Mouse (Mus musculus): ENCODE data around the gene Cp. TPM values are rescaled to one million over a fixed set of nuclear protein-coding genes. Genes with fewer than 3 reads are reported as not detected.

Gene Cp
- polyA plus RNA-seq, 2 experiments: 8.5 to 19.0 TPM

GRCm38 (mm10) chr3:20000806-20001205 is 44.0 kb downstream of the Cp start:
- Histone ChIP-seq H3K4me1 (replicated peaks; ENCODE audit: control insufficient read depth in 2 of 2, insufficient read depth in 2 of 2, low read length in 1 of 2) (no peaks in the 10 kb centered on the region), H3K27me3 (ENCODE audit: control insufficient read depth, insufficient read depth, low read length) (no peaks in the 10 kb centered on the region), H3K9me3 (ENCODE audit: control insufficient read depth, low read length) (no peaks in the 10 kb centered on the region), H3K36me3 (replicated peaks; ENCODE audit: control insufficient read depth, insufficient read depth, low read depth) (no peaks in the 10 kb centered on the region), H3K9ac (replicated peaks) (no peak overlapping the region), H3K4me3 (ENCODE audit: insufficient read depth in 1 of 2, low read depth in 2 of 2, low read length in 2 of 2) (no peak overlapping the region), H3K27ac (no peak overlapping the region), H3K4me2 (ENCODE audit: low read depth) (no peak overlapping the region)
- WGBS (ENCODE audit: insufficient replicate concordance): 69% methylated on average over 4 of the region's 4 CpGs
- DNase-seq (ENCODE audit: low read depth in 3 of 3, low spot score in 3 of 3) (no peak), ATAC-seq (ENCODE audit: insufficient read depth) (no peak)
- TF ChIP-seq EP300 (IDR thresholded peaks at IDR 0.05; ENCODE audit: low read depth) (no peak), CTCF (IDR thresholded peaks at IDR 0.05; ENCODE audit: low read depth) (no peak)

GRCm38 (mm10) chr3:20002786-20003185 is 45.9 kb downstream of the Cp start:
- H3K4me2 ChIP-seq (ENCODE audit: low read depth): no peak overlapping the region
- H3K9ac ChIP-seq (replicated peaks): no peak overlapping the region
- no peaks in the 10 kb centered on the region for H3K27me3 ChIP-seq (ENCODE audit: control insufficient read depth, insufficient read depth, low read length)
- H3K9me3 ChIP-seq (ENCODE audit: control insufficient read depth, low read length): no peaks in the 10 kb centered on the region
- ATAC-seq (ENCODE audit: insufficient read depth) (no peak), DNase-seq (ENCODE audit: low read depth in 3 of 3, low spot score in 3 of 3) (no peak)
- H3K27ac ChIP-seq: no peak overlapping the region
- TF ChIP-seq CTCF (IDR thresholded peaks at IDR 0.05; ENCODE audit: low read depth): peak; percentile 50
- TF ChIP-seq EP300 (IDR thresholded peaks at IDR 0.05; ENCODE audit: low read depth): no peak
- no peaks in the 10 kb centered on the region for H3K4me1 ChIP-seq (replicated peaks; ENCODE audit: control insufficient read depth in 2 of 2, insufficient read depth in 2 of 2, low read length in 1 of 2)
- 67% methylated on average over 5 of the region's 5 CpGs for WGBS (ENCODE audit: insufficient replicate concordance)
- H3K36me3 ChIP-seq (replicated peaks; ENCODE audit: control insufficient read depth, insufficient read depth, low read depth): no peaks in the 10 kb centered on the region
- H3K4me3 ChIP-seq (ENCODE audit: insufficient read depth in 1 of 2, low read depth in 2 of 2, low read length in 2 of 2): no peak overlapping the region

- 44% methylated on average over 8 of the region's 8 CpGs for WGBS (ENCODE audit: insufficient replicate concordance)
- no peak overlapping the region for H3K4me3 ChIP-seq (ENCODE audit: insufficient read depth in 1 of 2, low read depth in 2 of 2, low read length in 2 of 2)
- no peak for DNase-seq (ENCODE audit: low read depth in 3 of 3, low spot score in 3 of 3)
These were observed 47.6 kb downstream of the Cp start for GRCm38 (mm10) chr3:20004422-20004821.

GRCm38 (mm10) chr3:20005611-20006010 is 48.8 kb downstream of the Cp start:
- no peaks in the 10 kb centered on the region for H3K27me3 ChIP-seq (ENCODE audit: control insufficient read depth, insufficient read depth, low read length)
- DNase-seq (ENCODE audit: low read depth in 3 of 3, low spot score in 3 of 3) (no peak), ATAC-seq (ENCODE audit: insufficient read depth) (no peak)
- WGBS (ENCODE audit: insufficient replicate concordance): 42% methylated on average over 1 of the region's 1 CpGs
- H3K9ac ChIP-seq (replicated peaks): no peak overlapping the region
- no peak overlapping the region for H3K27ac ChIP-seq
- no peak overlapping the region for H3K4me2 ChIP-seq (ENCODE audit: low read depth)
- no peaks in the 10 kb centered on the region for H3K9me3 ChIP-seq (ENCODE audit: control insufficient read depth, low read length)
- no peaks in the 10 kb centered on the region for H3K4me1 ChIP-seq (replicated peaks; ENCODE audit: control insufficient read depth in 2 of 2, insufficient read depth in 2 of 2, low read length in 1 of 2)
- no peak for TF ChIP-seq EP300 (IDR thresholded peaks at IDR 0.05; ENCODE audit: low read depth)
- no peak for TF ChIP-seq CTCF (IDR thresholded peaks at IDR 0.05; ENCODE audit: low read depth)
- H3K4me3 ChIP-seq (ENCODE audit: insufficient read depth in 1 of 2, low read depth in 2 of 2, low read length in 2 of 2): no peak overlapping the region
- no peaks in the 10 kb centered on the region for H3K36me3 ChIP-seq (replicated peaks; ENCODE audit: control insufficient read depth, insufficient read depth, low read depth)

More at GRCm38 (mm10) chr3:20004422-20004821, 47.6 kb downstream of the Cp start:
- TF ChIP-seq EP300 (IDR thresholded peaks at IDR 0.05; ENCODE audit: low read depth): no peak
- no peak for TF ChIP-seq CTCF (IDR thresholded peaks at IDR 0.05; ENCODE audit: low read depth)
- Histone ChIP-seq H3K27me3 (ENCODE audit: control insufficient read depth, insufficient read depth, low read length) (no peaks in the 10 kb centered on the region), H3K27ac (no peak overlapping the region), H3K36me3 (replicated peaks; ENCODE audit: control insufficient read depth, insufficient read depth, low read depth) (no peaks in the 10 kb centered on the region), H3K4me2 (ENCODE audit: low read depth) (no peak overlapping the region), H3K4me1 (replicated peaks; ENCODE audit: control insufficient read depth in 2 of 2, insufficient read depth in 2 of 2, low read length in 1 of 2) (no peaks in the 10 kb centered on the region), H3K9me3 (ENCODE audit: control insufficient read depth, low read length) (no peaks in the 10 kb centered on the region), H3K9ac (replicated peaks) (no peak overlapping the region)
- no peak for ATAC-seq (ENCODE audit: insufficient read depth)

- no peak for TF ChIP-seq EP300 (IDR thresholded peaks at IDR 0.05; ENCODE audit: low read depth)
- no peak for TF ChIP-seq CTCF (IDR thresholded peaks at IDR 0.05; ENCODE audit: low read depth)
- Histone ChIP-seq H3K4me1 (replicated peaks; ENCODE audit: control insufficient read depth in 2 of 2, insufficient read depth in 2 of 2, low read length in 1 of 2) (no peaks in the 10 kb centered on the region), H3K27ac (no peak overlapping the region), H3K27me3 (ENCODE audit: control insufficient read depth, insufficient read depth, low read length) (no peaks in the 10 kb centered on the region), H3K4me2 (ENCODE audit: low read depth) (no peak overlapping the region), H3K36me3 (replicated peaks; ENCODE audit: control insufficient read depth, insufficient read depth, low read depth) (no peaks in the 10 kb centered on the region), H3K4me3 (ENCODE audit: insufficient read depth in 1 of 2, low read depth in 2 of 2, low read length in 2 of 2) (no peak overlapping the region), H3K9ac (replicated peaks) (no peak overlapping the region), H3K9me3 (ENCODE audit: control insufficient read depth, low read length) (no peaks in the 10 kb centered on the region)
- 65% methylated on average over 4 of the region's 4 CpGs for WGBS (ENCODE audit: insufficient replicate concordance)
- ATAC-seq (ENCODE audit: insufficient read depth): no peak
- DNase-seq (ENCODE audit: low read depth in 3 of 3, low spot score in 3 of 3): no peak
These were observed 50.4 kb downstream of the Cp start for GRCm38 (mm10) chr3:20007275-20007674.
